In the genomic region with DNA sequence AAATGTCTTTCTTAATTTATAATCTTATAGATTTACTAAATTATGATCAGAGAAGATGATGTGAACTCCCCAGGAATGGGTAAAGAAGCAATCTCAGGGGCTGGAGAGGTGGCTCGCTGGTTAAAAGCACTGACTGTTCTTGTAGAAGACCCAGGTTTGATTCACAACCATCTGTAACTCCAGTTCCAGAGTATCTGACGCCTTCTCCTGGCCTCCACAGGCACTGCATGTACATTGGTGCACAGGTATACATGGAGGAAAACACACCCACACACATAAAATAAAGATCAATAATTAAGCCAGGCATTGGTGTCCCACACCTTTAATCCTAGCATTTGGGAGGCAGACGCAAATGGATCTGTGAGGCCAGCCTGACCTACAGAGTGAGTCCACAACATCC, we compare ENCODE assay signal across 19 mouse cellular contexts. TPM values are rescaled to one million over a fixed set of nuclear protein-coding genes. Genes with fewer than 3 reads are reported as not detected.
"Had no signal": no experiment of that assay in that cellular context is flagged by ENCODE, and none has a peak within 500 bp of the region (broad histone marks: within the 10 kb centered on the region; RNA-seq: fewer than 3 reads in every experiment).

No protein-coding gene starts in this region.

- DNase-seq: retina, postnatal 1 day; right cerebral cortex, adult 18-20 months; right cerebral cortex, postnatal 14 days; right cerebral cortex, postnatal 25 days; right cerebral cortex, postnatal 4 days; spleen, adult 18-20 months; thymus, adult 18-20 months; thymus, adult 2 months; thymus, postnatal 14 days; thymus, postnatal 25 days; thymus, postnatal 36 days had no signal

- H3K4me3 ChIP-seq: neural tube, embryonic 12.5 days; neural tube, embryonic 13.5 days; neural tube, embryonic 15.5 days; stomach, embryonic 15.5 days had no signal

- H3K36me3 ChIP-seq: neural tube, embryonic 12.5 days; neural tube, embryonic 13.5 days; neural tube, embryonic 15.5 days; stomach, embryonic 15.5 days had no signal

- H3K27ac ChIP-seq: neural tube, embryonic 12.5 days; neural tube, embryonic 13.5 days; neural tube, embryonic 15.5 days; stomach, embryonic 15.5 days; stomach, postnatal 0 days had no signal

- H3K4me2 ChIP-seq: neural tube, embryonic 12.5 days; neural tube, embryonic 13.5 days; neural tube, embryonic 15.5 days; stomach, embryonic 15.5 days had no signal

- H3K9me3 ChIP-seq: neural tube, embryonic 12.5 days; neural tube, embryonic 13.5 days; neural tube, embryonic 15.5 days; stomach, embryonic 15.5 days had no signal

- H3K9ac ChIP-seq: neural tube, embryonic 12.5 days; neural tube, embryonic 13.5 days; neural tube, embryonic 15.5 days; stomach, embryonic 15.5 days had no signal

- H3K4me1 ChIP-seq: neural tube, embryonic 12.5 days; neural tube, embryonic 13.5 days; neural tube, embryonic 15.5 days; stomach, embryonic 15.5 days had no signal

- H3K27me3 ChIP-seq: neural tube, embryonic 12.5 days; neural tube, embryonic 13.5 days; neural tube, embryonic 15.5 days; stomach, embryonic 15.5 days had no signal

RNA-seq across cellular contexts. Expression of a gene that starts 26.1 kb away (rescaled TPM):
- total RNA-seq: neutrophil, adult 5-6 weeks had no signal
- polyA plus RNA-seq: neural tube, embryonic 12.5 days; neural tube, embryonic 13.5 days; neural tube, embryonic 14.5 days; stomach, embryonic 14.5 days; stomach, postnatal 0 days had no signal

RNA-seq across cellular contexts. Expression of a gene that starts 44.9 kb away (rescaled TPM):
- total RNA-seq: neutrophil, adult 5-6 weeks had no signal
- polyA plus RNA-seq: stomach, embryonic 14.5 days; stomach, embryonic 15.5 days had no signal
